Comparison of ENCODE assay signal across 9 mouse cellular contexts in genomic region chr2:180600569-180601021, GRCm38 (mm10). TPM values are rescaled to one million over a fixed set of nuclear protein-coding genes. Genes with fewer than 3 reads are reported as not detected.
DNase-seq lines count a peak whose midpoint lies in the region; ATAC-seq lines count a peak whose summit lies in the region.
"Had no signal": no experiment of that assay in that cellular context is flagged by ENCODE, and none has a peak within 500 bp of the region (broad histone marks: within the 10 kb centered on the region; RNA-seq: fewer than 3 reads in every experiment).

No protein-coding gene starts in this region.

- ATAC-seq in forebrain, embryonic 13.5 days: peak; percentile 54; the same call in 1 of the 2 replicates
- ATAC-seq in midbrain, embryonic 15.5 days (replicated peaks): peak; percentile 24; the same call in 1 of the 2 replicates
- no peak for ATAC-seq in megakaryocyte progenitor cell, adult 5-6 weeks (replicated peaks; ENCODE audit: poor library complexity)

- 0 out of 2 replicates have a peak overlapping the region, but pooled peaks have one; percentile 3 for H3K4me2 ChIP-seq in forebrain, embryonic 13.5 days
- no peak overlapping the region for H3K4me2 ChIP-seq in midbrain, embryonic 15.5 days

- H3K27me3 ChIP-seq in forebrain, embryonic 13.5 days: peaks cover 27% of the 10 kb centered on the region
- H3K27me3 ChIP-seq in midbrain, embryonic 15.5 days (replicated peaks): 0 out of 2 replicates have a peak, but pooled peaks cover 2% of the 10 kb centered on the region

- peaks cover 8% of the 10 kb centered on the region for H3K36me3 ChIP-seq in forebrain, embryonic 13.5 days (ENCODE audit: poor library complexity, severe bottlenecking)
- H3K36me3 ChIP-seq in midbrain, embryonic 15.5 days (replicated peaks): no peaks in the 10 kb centered on the region

- WGBS in forebrain, embryonic 13.5 days: 7% methylated on average over 9 of the region's 9 CpGs
- WGBS in midbrain, embryonic 15.5 days: 10% methylated on average over 9 of the region's 9 CpGs

- intact Hi-C loops in left cerebral cortex, postnatal 4 days (cut with DNase I): no loop called here
- intact Hi-C loops in left cerebral cortex, postnatal 36 days (cut with DNase I): no loop called here

- H3K27ac ChIP-seq in forebrain, embryonic 13.5 days: peak overlapping the region; percentile 12; the same call in 1 of the 2 replicates
- peak overlapping the region; percentile 63 for H3K27ac ChIP-seq in midbrain, embryonic 15.5 days

- H3K4me3 ChIP-seq in forebrain, embryonic 13.5 days: no peak overlapping the region
- no peak overlapping the region for H3K4me3 ChIP-seq in midbrain, embryonic 15.5 days

- no peaks in the 10 kb centered on the region for H3K9me3 ChIP-seq in forebrain, embryonic 13.5 days (replicated peaks)
- H3K9me3 ChIP-seq in midbrain, embryonic 15.5 days: no peaks in the 10 kb centered on the region

- DNase-seq in left cerebral cortex, postnatal 4 days: peak; percentile 97
- no peak for DNase-seq in left cerebral cortex, postnatal 36 days (ENCODE audit: low spot score in 2 of 2)
- DNase-seq in cerebellum, adult 9-10 months: peak; percentile 75
- no peak for DNase-seq in spleen, postnatal 36 days (ENCODE audit: low spot score in 2 of 2)
- DNase-seq: thymus, postnatal 25 days had no signal

- H3K4me1 ChIP-seq in forebrain, embryonic 13.5 days: peaks cover 28% of the 10 kb centered on the region
- H3K4me1 ChIP-seq in midbrain, embryonic 15.5 days: peaks cover 15% of the 10 kb centered on the region; the same call in 1 of the 2 replicates

- H3K9ac ChIP-seq in forebrain, embryonic 13.5 days: no peak overlapping the region; the same call in 1 of the 2 replicates
- H3K9ac ChIP-seq in midbrain, embryonic 15.5 days: no peak overlapping the region

RNA-seq across cellular contexts. Expression of gene Col9a3, which starts 3.0 kb away (rescaled TPM):
- total RNA-seq in left cerebral cortex, postnatal 4 days (2021): 10 to 100 TPM; 22.5 to 22.6 TPM
- total RNA-seq in left cerebral cortex, postnatal 36 days (2021): 1 to 10 TPM; 8.2 to 9.2 TPM
- 17.4 and 21.9 TPM in 2 replicates for polyA plus RNA-seq in forebrain, embryonic 13.5 days (2015; fragmentation: Nextera tagmentation; extraction: Ambion mirVana)
- polyA plus RNA-seq in midbrain, embryonic 15.5 days (2015; fragmentation: Nextera tagmentation; extraction: Ambion mirVana): 36.7 and 37.7 TPM in 2 replicates
- total RNA-seq in megakaryocyte progenitor cell, adult 5-6 weeks (2015): 0.30 TPM in 1 of 2 replicates, not detected in the other
- total RNA-seq in megakaryocyte progenitor cell, adult 5-6 weeks (2017): 0.47 TPM in 1 of 2 replicates, not detected in the other
- total RNA-seq: liver, adult 2 months had no signal

RNA-seq across cellular contexts. Expression of gene Ogfr, which starts 11.6 kb away (rescaled TPM):
- 10 to 100 TPM; 76.3 to 79.2 TPM for total RNA-seq in left cerebral cortex, postnatal 4 days (2021)
- 10 to 100 TPM; 36.7 to 38.0 TPM for total RNA-seq in left cerebral cortex, postnatal 36 days (2021)
- polyA plus RNA-seq in forebrain, embryonic 13.5 days (2015; fragmentation: Nextera tagmentation; extraction: Ambion mirVana): 79.8 and 85.4 TPM in 2 replicates
- 89.2 and 96.7 TPM in 2 replicates for polyA plus RNA-seq in midbrain, embryonic 15.5 days (2015; fragmentation: Nextera tagmentation; extraction: Ambion mirVana)
- total RNA-seq in megakaryocyte progenitor cell, adult 5-6 weeks (2015): 22.9 and 24.4 TPM in 2 replicates
- 34.9 and 47.6 TPM in 2 replicates for total RNA-seq in megakaryocyte progenitor cell, adult 5-6 weeks (2017)

RNA-seq across cellular contexts. Expression of gene Mrgbp, which starts 19.5 kb away (rescaled TPM):
- 10 to 100 TPM; 25.9 to 28.9 TPM for total RNA-seq in left cerebral cortex, postnatal 4 days (2021)
- total RNA-seq in left cerebral cortex, postnatal 36 days (2021): 10 to 100 TPM; 15.3 to 17.7 TPM
- 50.7 and 53.6 TPM in 2 replicates for polyA plus RNA-seq in forebrain, embryonic 13.5 days (2015; fragmentation: Nextera tagmentation; extraction: Ambion mirVana)
- 46.4 and 49.1 TPM in 2 replicates for polyA plus RNA-seq in midbrain, embryonic 15.5 days (2015; fragmentation: Nextera tagmentation; extraction: Ambion mirVana)
- total RNA-seq in megakaryocyte progenitor cell, adult 5-6 weeks (2015): 34.2 and 36.6 TPM in 2 replicates
- 27.8 and 32.7 TPM in 2 replicates for total RNA-seq in megakaryocyte progenitor cell, adult 5-6 weeks (2017)

RNA-seq across cellular contexts. Expression of gene Tcfl5, which starts 41.9 kb away (rescaled TPM):
- 1 to 10 TPM; 2.7 to 3.7 TPM for total RNA-seq in left cerebral cortex, postnatal 4 days (2021)
- total RNA-seq in left cerebral cortex, postnatal 36 days (2021): 1 to 10 TPM in 1 of 2 experiments, under 1 TPM in 1; 0.81 to 1.0 TPM
- 0.08 TPM in 1 of 2 replicates, not detected in the other for polyA plus RNA-seq in forebrain, embryonic 13.5 days (2015; fragmentation: Nextera tagmentation; extraction: Ambion mirVana)
- polyA plus RNA-seq in midbrain, embryonic 15.5 days (2015; fragmentation: Nextera tagmentation; extraction: Ambion mirVana): 0.30 and 0.43 TPM in 2 replicates
- not detected in 2 replicates for total RNA-seq in megakaryocyte progenitor cell, adult 5-6 weeks (2015)
- not detected in 2 replicates for total RNA-seq in megakaryocyte progenitor cell, adult 5-6 weeks (2017)
- total RNA-seq: liver, adult 2 months had no signal
- polyA plus RNA-seq: liver, adult 2 months had no signal

Comparison
In these comparisons a context has a peak if more than half of its experiments do, and no peak if none do; other contexts are left out.
1. DNase-seq: peak in left cerebral cortex, postnatal 4 days (single experiment) and cerebellum, adult 9-10 months (single experiment); none in left cerebral cortex, postnatal 36 days (0 of 2) and spleen, postnatal 36 days (0 of 2).
2. RNA of gene Col9a3, which starts 3.0 kb away (total RNA-seq): 22.5 to 22.6 TPM in left cerebral cortex, postnatal 4 days and 8.2 to 9.2 TPM in left cerebral cortex, postnatal 36 days; 0.30 to 0.47 TPM in megakaryocyte progenitor cell, adult 5-6 weeks; every median in the first group is over 4 times any median in the second.